Mouse (Mus musculus) midbrain, embryonic 15.5 days (tissue): ENCODE measurements at regions not wholly inside any gene's neighbourhood (a gene's known extent, or its start where the extent isn't known, plus 50 kb on each side); places are given as distances from the start of the nearest gene placed in this dataset.

Source experiments
- ATAC-seq: fragments of 200-750 bp; cut with Nextera tagmentation; replicated peaks from 2 replicates; pipeline ENCODE4 v1.8.0; 2017; ENCODE audit warnings: moderate TSS enrichment
- H3K27ac ChIP-seq: fragments of 300-500 bp; sonication (generic); 2 replicates; pipeline ENCODE4 v1.5.1; 2015; ENCODE audit warnings: mild to moderate bottlenecking, inconsistent platforms
- H3K27me3 ChIP-seq: fragments of 300-500 bp; sonication (generic); replicated peaks from 2 replicates; pipeline ENCODE4 v1.6.1; 2015; ENCODE audit warnings: inconsistent platforms
- H3K36me3 ChIP-seq: fragments of 300-500 bp; sonication (generic); replicated peaks from 2 replicates; pipeline ENCODE4 v1.6.1; 2015; ENCODE audit warnings: inconsistent platforms
- H3K4me1 ChIP-seq: fragments of 300-500 bp; sonication (generic); 2 replicates; pipeline ENCODE4 v1.6.1; 2015; ENCODE audit warnings: inconsistent platforms
- H3K4me2 ChIP-seq: fragments of 300-500 bp; sonication (generic); 2 replicates; pipeline ENCODE4 v1.6.1; 2015; ENCODE audit warnings: inconsistent platforms, mild to moderate bottlenecking, moderate library complexity
- H3K4me3 ChIP-seq: fragments of 300-500 bp; sonication (generic); 2 replicates; pipeline ENCODE4 v1.5.1; 2015; ENCODE audit warnings: mild to moderate bottlenecking, inconsistent platforms
- H3K9ac ChIP-seq: fragments of 300-500 bp; sonication (generic); 2 replicates; pipeline ENCODE4 v1.6.1; 2015; ENCODE audit warnings: mild to moderate bottlenecking, inconsistent platforms
- H3K9me3 ChIP-seq: fragments of 300-500 bp; sonication (generic); 2 replicates; pipeline ENCODE4 v1.6.1; 2016; ENCODE audit warnings: inconsistent platforms
- WGBS: fragments of 180-500 bp; shearing (Covaris S2); methylation state at CpG from one replicate; pipeline ENCODE4 v1.1.7; 2015; ENCODE audit warnings: mixed read lengths; 5-methylcytosine and 5-hydroxymethylcytosine counted together

DNA sequence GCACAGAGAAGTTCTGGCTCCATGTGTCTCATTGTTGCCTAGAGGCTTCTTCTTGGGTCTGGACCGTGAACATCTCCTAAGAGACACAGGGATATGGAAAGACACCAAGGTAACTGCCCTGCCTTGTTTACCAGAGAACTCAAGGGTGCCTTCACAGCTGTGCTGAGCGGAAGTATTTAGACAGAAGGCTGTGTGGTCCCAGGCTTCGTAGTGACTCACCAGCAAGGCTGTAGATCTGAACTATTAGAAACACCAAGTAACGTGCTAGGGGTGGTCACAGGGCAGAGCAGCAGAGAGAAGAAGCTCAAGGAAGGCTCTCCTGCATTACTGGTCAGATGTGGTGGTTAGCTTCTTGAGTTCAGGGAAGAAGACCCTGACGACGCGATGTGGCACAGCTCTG lies 51.6 kb upstream of the Lpp start:
- 89% methylated on average over 7 of the region's 7 CpGs for WGBS
- H3K9me3 ChIP-seq = no peaks in the 10 kb centered on the region
- no peak overlapping the region for H3K4me2 ChIP-seq
- no peak for ATAC-seq
- no peaks in the 10 kb centered on the region for H3K36me3 ChIP-seq
- H3K4me1 ChIP-seq = no peaks in the 10 kb centered on the region
- no peak overlapping the region for H3K4me3 ChIP-seq
- H3K9ac ChIP-seq = no peak overlapping the region
- no peak overlapping the region for H3K27ac ChIP-seq
- H3K27me3 ChIP-seq = no peaks in the 10 kb centered on the region

DNA sequence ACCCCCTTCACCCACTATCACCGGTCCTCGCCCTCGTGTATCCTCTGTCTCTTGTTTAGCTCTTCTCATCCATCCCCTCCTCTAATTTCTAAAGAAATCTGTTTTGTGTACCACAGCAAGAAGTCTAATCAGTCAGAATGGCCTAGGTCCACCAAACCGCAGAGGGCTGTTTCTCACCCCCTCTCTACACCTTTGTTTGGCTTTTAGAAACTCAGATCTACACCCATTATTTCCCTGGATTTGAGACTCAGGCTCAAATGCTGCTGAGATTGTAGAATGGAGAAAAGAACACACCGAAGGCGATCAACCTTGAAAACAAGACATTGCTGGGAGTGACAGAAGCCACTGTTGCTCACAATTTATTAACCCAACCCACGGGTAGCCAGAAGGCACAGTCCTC lies 52.7 kb upstream of the Lpp start:
- Histone ChIP-seq H3K27me3 (no peaks in the 10 kb centered on the region), H3K36me3 (no peaks in the 10 kb centered on the region), H3K9ac (no peak overlapping the region), H3K4me1 (no peaks in the 10 kb centered on the region), H3K27ac (no peak overlapping the region), H3K4me3 (no peak overlapping the region), H3K9me3 (no peaks in the 10 kb centered on the region), H3K4me2 (no peak overlapping the region)
- ATAC-seq = no peak
- WGBS = 51% methylated on average over 7 of the region's 7 CpGs

DNA sequence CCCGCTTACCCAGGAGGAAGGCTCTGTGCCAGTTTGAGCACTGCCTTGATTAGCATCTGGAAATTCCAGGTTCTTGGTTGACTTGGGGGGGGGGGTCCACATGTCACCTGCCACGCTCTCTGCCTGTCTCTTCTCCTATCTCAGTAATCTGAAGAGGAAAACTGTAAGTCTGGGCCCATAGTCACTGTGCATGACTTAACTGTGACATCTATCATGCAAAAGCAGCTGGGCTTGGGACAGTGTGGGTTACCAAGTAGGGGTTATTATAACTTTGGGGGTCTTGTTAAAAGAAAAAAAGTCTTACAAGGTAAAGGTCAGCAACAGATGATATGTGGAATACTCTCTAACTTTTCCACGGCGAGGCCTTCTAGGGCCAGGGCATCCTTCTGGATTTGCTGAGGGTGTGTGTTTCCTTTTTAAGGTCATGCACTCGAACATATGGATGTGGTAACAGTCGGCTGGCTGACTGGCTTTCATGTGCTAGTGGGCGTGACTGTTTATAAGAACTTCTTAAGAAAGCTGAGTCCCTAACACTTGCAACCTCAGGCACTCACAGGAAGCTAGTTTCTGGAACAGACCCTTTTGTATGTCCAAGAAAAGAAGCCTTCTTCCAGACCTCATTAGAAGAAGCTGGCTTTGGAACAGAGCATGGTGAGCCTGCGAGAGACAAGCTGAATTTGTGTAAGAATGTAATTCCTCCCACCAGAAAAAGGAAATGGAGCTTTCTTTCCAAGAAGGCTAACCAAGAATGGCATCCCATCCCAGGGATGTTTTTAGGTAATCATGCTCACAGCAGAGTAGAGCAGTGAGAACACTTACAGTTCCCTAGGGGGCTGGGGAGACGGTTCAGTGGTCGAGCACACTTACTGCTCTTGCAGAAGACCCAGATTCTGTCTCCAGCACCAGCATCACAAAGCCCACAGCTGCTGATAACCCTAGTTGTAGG lies 53.7 kb upstream of the Lpp start:
- H3K4me3 ChIP-seq = no peak overlapping the region
- 63% methylated on average over 10 of the region's 10 CpGs for WGBS
- ATAC-seq = no peak

DNA sequence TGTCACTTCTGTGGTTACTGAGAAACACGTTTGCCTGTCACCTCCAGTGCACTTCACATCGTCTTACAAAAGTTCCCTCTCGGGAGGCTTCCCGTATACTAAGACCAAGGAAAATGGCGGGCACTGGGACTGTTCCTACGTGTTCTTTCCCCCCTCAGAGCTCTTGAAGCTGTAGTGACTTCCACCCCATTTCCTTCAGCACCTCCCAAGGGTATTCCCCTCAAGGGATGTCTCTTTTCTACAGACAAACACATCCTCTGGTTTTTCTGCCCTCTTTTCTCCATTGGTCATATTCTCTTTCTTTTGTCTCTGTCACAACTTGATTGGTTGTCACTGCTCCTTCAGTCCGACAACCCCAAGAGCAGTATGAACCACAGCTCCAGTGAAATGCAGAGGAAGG lies 54.9 kb upstream of the Lpp start:
- Histone ChIP-seq H3K9me3 (no peaks in the 10 kb centered on the region), H3K4me3 (no peak overlapping the region), H3K27ac (no peak overlapping the region), H3K36me3 (no peaks in the 10 kb centered on the region), H3K4me1 (no peaks in the 10 kb centered on the region), H3K9ac (no peak overlapping the region), H3K27me3 (no peaks in the 10 kb centered on the region), H3K4me2 (no peak overlapping the region)
- no peak for ATAC-seq
- WGBS = 87% methylated on average over 7 of the region's 7 CpGs

More for the DNA sequence above, 53.7 kb upstream of the Lpp start:
- H3K4me2 ChIP-seq = no peak overlapping the region
- no peaks in the 10 kb centered on the region for H3K9me3 ChIP-seq
- H3K9ac ChIP-seq = no peak overlapping the region
- no peaks in the 10 kb centered on the region for H3K36me3 ChIP-seq
- H3K27me3 ChIP-seq = no peaks in the 10 kb centered on the region
- H3K4me1 ChIP-seq = no peaks in the 10 kb centered on the region
- no peak overlapping the region for H3K27ac ChIP-seq

DNA sequence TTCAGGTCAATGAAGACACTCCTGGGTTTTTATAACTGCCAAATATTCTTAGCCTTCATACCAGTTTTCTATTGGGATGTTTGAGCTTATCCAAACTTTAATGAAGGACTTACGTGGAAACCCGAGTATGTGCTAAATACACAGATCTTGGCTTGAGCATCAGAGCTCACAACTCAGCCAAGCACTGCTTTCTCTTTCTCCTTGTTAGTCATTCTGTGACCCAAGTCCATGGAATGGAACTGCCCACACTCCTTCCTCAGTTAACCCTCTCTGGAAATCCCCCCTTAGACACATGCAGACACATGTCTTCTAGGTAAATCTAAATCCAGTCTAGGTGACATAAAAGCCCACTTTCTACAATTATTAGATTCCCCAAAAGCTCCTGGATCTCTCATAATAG lies 58.9 kb upstream of the Lpp start:
- no peaks in the 10 kb centered on the region for H3K4me1 ChIP-seq
- no peak for ATAC-seq
- no peak overlapping the region for H3K9ac ChIP-seq
- no peaks in the 10 kb centered on the region for H3K27me3 ChIP-seq
- no peak overlapping the region for H3K4me3 ChIP-seq
- H3K27ac ChIP-seq = no peak overlapping the region
- H3K9me3 ChIP-seq = no peaks in the 10 kb centered on the region
- no peaks in the 10 kb centered on the region for H3K36me3 ChIP-seq
- 90% methylated on average over 2 of the region's 2 CpGs for WGBS
- no peak overlapping the region for H3K4me2 ChIP-seq

DNA sequence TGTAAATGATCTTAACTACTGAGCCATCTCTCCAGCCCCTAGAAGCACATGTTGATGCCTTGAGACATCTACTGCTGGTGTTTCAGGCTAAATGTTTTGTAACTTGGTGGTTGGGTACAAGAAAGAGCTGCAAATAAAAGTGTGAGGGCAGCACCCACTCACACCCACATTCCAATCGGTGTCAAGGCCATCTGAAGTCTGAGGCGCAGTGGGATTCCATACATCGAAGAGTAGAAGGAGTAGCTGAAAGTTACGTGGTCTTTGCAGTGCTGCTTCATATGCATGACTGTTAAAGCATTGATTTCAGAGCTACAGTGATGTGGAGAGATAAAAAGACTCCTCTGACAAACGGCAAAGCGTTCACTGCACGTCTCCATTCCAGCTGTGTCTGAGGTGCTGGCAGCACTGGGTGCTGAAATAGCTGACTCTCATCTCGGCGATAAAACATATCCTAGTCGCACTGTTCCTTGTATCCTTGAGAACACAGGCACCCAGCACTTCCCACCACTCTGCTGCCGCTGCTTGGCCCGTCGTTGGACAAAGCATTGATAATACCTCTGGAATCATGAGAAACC lies 61.8 kb upstream of the Lpp start:
- Histone ChIP-seq H3K9me3 (no peaks in the 10 kb centered on the region), H3K27me3 (no peaks in the 10 kb centered on the region), H3K27ac (no peak overlapping the region), H3K4me3 (no peak overlapping the region), H3K4me1 (no peaks in the 10 kb centered on the region), H3K9ac (no peak overlapping the region), H3K4me2 (no peak overlapping the region), H3K36me3 (no peaks in the 10 kb centered on the region)
- no peak for ATAC-seq
- WGBS = 87% methylated on average over 13 of the region's 13 CpGs

DNA sequence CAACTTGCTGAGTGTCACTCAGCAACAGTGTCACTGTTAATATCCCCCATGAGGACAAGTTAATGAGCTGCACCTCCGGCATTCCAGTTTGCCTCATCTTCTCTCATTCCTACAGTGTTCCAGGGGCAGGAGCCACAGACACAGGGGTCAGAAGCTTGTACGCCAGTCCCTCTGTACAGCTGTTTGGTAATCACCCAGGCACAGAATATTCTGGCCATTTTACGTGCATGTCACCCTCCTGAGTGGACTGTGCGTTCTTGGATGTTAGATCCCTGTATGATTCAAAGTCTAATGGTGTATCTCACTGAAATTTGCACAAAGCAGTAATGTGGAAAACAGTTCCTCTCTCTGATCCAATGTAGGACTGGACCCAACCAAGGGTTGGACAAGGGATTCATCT lies 66.7 kb upstream of the Lpp start:
- 92% methylated on average over 4 of the region's 4 CpGs for WGBS
- Histone ChIP-seq H3K27me3 (no peaks in the 10 kb centered on the region), H3K9ac (no peak overlapping the region), H3K27ac (no peak overlapping the region), H3K9me3 (no peaks in the 10 kb centered on the region), H3K36me3 (no peaks in the 10 kb centered on the region), H3K4me2 (no peak overlapping the region), H3K4me3 (no peak overlapping the region), H3K4me1 (no peaks in the 10 kb centered on the region)
- ATAC-seq = no peak

DNA sequence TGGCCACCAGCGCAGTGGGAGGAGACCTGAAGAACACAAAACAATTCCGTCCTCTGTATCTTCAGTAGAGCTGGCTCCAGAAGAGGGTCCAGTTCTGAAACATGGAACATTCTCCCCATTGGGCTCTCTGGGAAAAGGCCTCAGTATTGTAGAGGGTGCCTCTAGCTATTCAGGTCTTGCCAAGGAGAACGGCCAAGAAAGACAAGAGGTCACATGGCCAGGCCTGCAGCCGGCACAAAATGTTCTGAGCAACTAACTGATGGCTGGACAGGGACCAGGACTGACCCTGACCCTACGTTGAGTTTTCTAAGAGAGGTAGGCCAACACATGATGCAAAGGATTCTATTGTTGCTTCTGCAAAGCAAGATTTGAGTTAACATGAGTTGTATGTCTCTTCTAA lies 67.3 kb upstream of the Lpp start:
- Histone ChIP-seq H3K9ac (no peak overlapping the region), H3K27ac (no peak overlapping the region), H3K36me3 (no peaks in the 10 kb centered on the region), H3K27me3 (no peaks in the 10 kb centered on the region), H3K4me2 (no peak overlapping the region), H3K9me3 (no peaks in the 10 kb centered on the region), H3K4me1 (no peaks in the 10 kb centered on the region), H3K4me3 (no peak overlapping the region)
- no peak for ATAC-seq
- 89% methylated on average over 5 of the region's 5 CpGs for WGBS

DNA sequence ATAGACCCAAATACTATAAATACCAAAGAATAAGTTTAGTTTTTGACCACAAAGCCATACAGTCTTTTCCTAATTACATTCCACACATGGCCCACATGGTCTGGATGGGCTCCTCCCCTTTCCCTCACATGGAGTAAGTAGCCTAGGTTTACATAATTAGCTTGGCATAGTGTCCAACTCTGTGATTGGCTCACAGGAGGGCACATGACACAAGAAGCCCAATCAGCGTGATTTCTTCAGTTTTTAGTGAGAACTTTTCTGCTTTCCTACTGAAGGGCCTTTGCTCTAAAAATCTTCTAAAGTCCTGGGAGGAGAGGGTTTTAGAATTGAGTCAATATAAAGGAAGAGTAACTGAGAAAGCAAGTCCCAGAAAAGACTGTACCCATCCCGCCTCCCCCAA lies 68.4 kb upstream of the Lpp start:
- Histone ChIP-seq H3K4me1 (no peaks in the 10 kb centered on the region), H3K4me3 (no peak overlapping the region), H3K9me3 (no peaks in the 10 kb centered on the region), H3K4me2 (no peak overlapping the region), H3K9ac (no peak overlapping the region), H3K27me3 (no peaks in the 10 kb centered on the region), H3K27ac (no peak overlapping the region), H3K36me3 (no peaks in the 10 kb centered on the region)
- no peak for ATAC-seq
- WGBS = 89% methylated on average over 2 of the region's 2 CpGs

DNA sequence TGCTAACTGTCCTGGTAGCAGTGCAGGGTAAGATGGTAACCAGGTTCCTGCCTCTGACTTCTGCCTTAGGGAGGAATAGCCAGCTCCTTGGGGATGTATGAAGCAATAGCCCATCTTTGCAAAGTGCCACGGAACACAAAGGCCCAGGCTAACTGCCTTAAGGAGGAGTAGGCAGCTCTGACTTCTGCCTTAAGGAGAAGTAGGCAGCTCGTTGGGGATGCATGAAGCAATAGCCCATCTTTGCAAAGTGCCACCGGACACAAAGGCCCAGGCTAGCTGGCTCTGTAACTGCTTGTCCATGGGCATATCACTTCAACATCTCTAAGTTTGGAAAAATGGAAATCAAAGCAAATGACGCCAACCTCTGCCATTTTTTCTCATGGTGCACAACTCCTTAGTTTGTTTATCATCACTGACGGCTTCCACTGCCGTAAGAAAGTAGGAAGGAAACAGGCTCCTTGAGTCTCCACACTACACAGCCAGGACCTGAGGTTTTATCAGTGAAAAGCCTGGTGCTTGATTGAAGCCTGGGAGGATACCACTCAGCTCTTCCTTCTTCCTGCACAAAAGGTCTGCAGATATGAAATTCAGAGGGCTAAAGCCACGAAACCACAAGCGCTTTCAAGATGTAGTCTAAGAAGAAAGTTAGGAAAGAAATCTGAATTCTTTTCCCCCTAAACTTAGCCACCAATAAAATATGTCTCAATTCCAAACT lies 74.4 kb upstream of the Lpp start:
- no peaks in the 10 kb centered on the region for H3K9me3 ChIP-seq
- 88% methylated on average over 8 of the region's 8 CpGs for WGBS

DNA sequence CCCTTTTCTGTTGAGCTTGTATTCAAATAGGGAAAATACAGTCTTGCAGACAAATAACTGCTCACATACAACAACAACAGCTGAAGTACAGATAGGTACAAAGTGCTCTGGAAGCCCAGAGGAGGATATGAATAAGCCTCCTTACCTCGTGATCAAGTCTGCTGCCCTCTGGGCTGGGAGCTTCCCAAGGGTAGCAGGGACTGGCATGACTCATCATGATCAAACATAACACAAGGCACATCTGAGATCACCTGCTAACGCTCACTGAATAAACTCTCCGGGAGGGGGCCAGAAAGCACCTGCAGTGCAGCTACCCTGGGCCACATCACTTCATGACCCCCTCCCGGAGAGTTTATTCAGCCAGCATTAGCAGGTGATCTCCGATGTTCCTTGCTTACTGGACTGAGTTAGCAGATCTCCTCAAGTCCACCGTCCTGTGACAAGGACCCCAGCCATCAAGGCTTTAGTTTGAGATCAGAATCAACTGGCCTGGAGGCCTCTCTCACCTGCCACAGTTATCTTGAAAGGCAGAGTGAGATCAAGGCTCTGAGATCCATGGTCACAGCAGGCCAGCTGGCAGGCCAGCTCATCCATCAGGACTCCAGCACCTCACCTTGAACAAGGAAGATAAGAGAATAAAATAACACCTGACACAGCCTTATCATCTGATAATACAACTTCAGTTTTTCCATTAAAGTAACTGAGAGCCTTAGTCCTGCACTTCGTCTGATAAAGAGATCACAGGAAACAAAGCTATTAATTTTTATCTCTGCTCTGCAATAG lies 79.6 kb upstream of the Lpp start:
- no peak for ATAC-seq
- no peaks in the 10 kb centered on the region for H3K4me1 ChIP-seq

More for the DNA sequence above, 74.4 kb upstream of the Lpp start:
- Histone ChIP-seq H3K4me1 (no peaks in the 10 kb centered on the region), H3K4me3 (no peak overlapping the region), H3K27me3 (no peaks in the 10 kb centered on the region), H3K36me3 (no peaks in the 10 kb centered on the region), H3K27ac (no peak overlapping the region), H3K9ac (no peak overlapping the region), H3K4me2 (no peak overlapping the region)
- no peak for ATAC-seq

DNA sequence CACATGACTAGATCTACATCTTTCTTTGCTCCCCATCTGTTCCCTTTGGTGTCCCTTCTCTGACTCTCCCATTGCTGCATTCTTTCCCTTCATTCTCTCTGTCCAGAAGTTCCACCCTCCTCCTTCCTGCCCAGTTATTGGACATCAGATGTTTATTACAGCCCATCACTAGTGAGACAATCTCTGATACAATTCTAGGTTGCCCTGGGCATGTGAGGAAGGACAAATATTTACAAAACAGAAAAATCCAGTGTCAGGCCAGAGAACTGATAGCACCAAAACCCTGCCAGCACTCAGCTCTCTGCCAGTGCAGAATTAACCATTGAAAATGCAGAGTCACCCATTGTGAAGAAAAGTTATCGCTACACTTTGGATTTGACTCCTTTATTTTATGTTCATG lies 87.9 kb upstream of the Lpp start:
- Histone ChIP-seq H3K9me3 (no peaks in the 10 kb centered on the region), H3K4me3 (no peak overlapping the region), H3K9ac (no peak overlapping the region), H3K4me2 (no peak overlapping the region), H3K27ac (no peak overlapping the region), H3K4me1 (no peaks in the 10 kb centered on the region), H3K27me3 (no peaks in the 10 kb centered on the region), H3K36me3 (no peaks in the 10 kb centered on the region)
- no peak for ATAC-seq
- WGBS = 98% methylated on average over 1 of the region's 1 CpGs

More for the DNA sequence above, 79.6 kb upstream of the Lpp start:
- WGBS = 74% methylated on average over 7 of the region's 7 CpGs
- no peaks in the 10 kb centered on the region for H3K9me3 ChIP-seq
- no peak overlapping the region for H3K4me2 ChIP-seq
- H3K4me3 ChIP-seq = no peak overlapping the region
- H3K9ac ChIP-seq = no peak overlapping the region
- H3K27me3 ChIP-seq = no peaks in the 10 kb centered on the region
- no peaks in the 10 kb centered on the region for H3K36me3 ChIP-seq
- H3K27ac ChIP-seq = no peak overlapping the region
